Mouse (Mus musculus) heart, postnatal 0 days (tissue): ENCODE measurements around the gene Cd72. TPM values are rescaled to one million over a fixed set of nuclear protein-coding genes. Genes with fewer than 3 reads are reported as not detected.
A peak's percentile ranks its signal among the peaks of the same experiment; 100 is the strongest.

Experiments used
- ATAC-seq: fragments of 200-750 bp; cut with Nextera tagmentation; 2 replicates; pipeline ENCODE4 v1.8.0; 2017; ENCODE audit warnings: low read depth, moderate number of reproducible peaks, moderate library complexity; ENCODE audit not compliant: insufficient read depth
- DNase-seq: peaks from one replicate; pipeline ENCODE4 v3.0.0-alpha.2; 2016; ENCODE audit warnings: low spot score
- H3K27ac ChIP-seq: fragments of 300-500 bp; sonication (generic); 2 replicates; pipeline ENCODE4 v1.5.1; 2014; ENCODE audit warnings: low read depth, mild to moderate bottlenecking
- H3K27me3 ChIP-seq: fragments of 300-500 bp; sonication (generic); 2 replicates; pipeline ENCODE4 v1.6.1; 2014; ENCODE audit warnings: low read length, mixed read lengths; ENCODE audit not compliant: control insufficient read depth, insufficient read depth
- H3K36me3 ChIP-seq: fragments of 300-500 bp; sonication (generic); replicated peaks from 2 replicates; pipeline ENCODE4 v1.6.1; 2014; ENCODE audit warnings: low read length, mixed read lengths; ENCODE audit not compliant: control insufficient read depth, insufficient read depth
- H3K4me1 ChIP-seq: fragments of 300-500 bp; sonication (generic); 2 replicates; pipeline ENCODE4 v1.6.1; 2014; ENCODE audit warnings: antibody characterized with exemption; ENCODE audit not compliant: control insufficient read depth, insufficient read depth
- H3K4me2 ChIP-seq: fragments of 300-500 bp; sonication (generic); 2 replicates; pipeline ENCODE4 v1.6.1; 2014; ENCODE audit warnings: low read depth, mild to moderate bottlenecking, low read length, moderate library complexity
- H3K4me3 ChIP-seq: fragments of 300-500 bp; sonication (generic); 2 replicates; pipeline ENCODE4 v1.5.1; 2014; ENCODE audit warnings: low read depth, low read length
- H3K9ac ChIP-seq: fragments of 300-500 bp; sonication (generic); replicated peaks from 2 replicates; pipeline ENCODE4 v1.6.1; 2014; ENCODE audit warnings: low read depth, low read length, mixed read lengths
- H3K9me3 ChIP-seq: fragments of 300-500 bp; sonication (generic); replicated peaks from 2 replicates; pipeline ENCODE4 v1.6.1; 2016; ENCODE audit warnings: low read length; ENCODE audit not compliant: control insufficient read depth
- CTCF ChIP-seq: IDR thresholded peaks from 2 replicates; pipeline ENCODE4 v1.5.1; 2016; ENCODE audit warnings: antibody characterized with exemption, control low read depth, low read depth
- EP300 ChIP-seq: IDR thresholded peaks from 2 replicates; pipeline ENCODE4 v1.6.1; 2016; ENCODE audit warnings: antibody characterized with exemption, low read depth
- WGBS: fragments of 180-500 bp; shearing (Covaris S2); extraction: QIAGEN DNeasy Blood & Tissue Kit; methylation state at CpG from one replicate; pipeline ENCODE4 v1.1.7; 2014; 5-methylcytosine and 5-hydroxymethylcytosine counted together
- polyA plus RNA-seq: library from polyadenylated mRNA; unstranded; fragments of >200 nt; fragmentation: Nextera tagmentation; extraction: Ambion mirVana; gene quantifications from 2 replicates; pipeline ENCODE4 v1.2.1, GENCODE M21; 2015
- total RNA-seq: library from RNA; depleted of rRNA; stranded (reverse); fragments of >200 nt; gene quantifications from 2 replicates; pipeline ENCODE4 v1.2.3, GENCODE M21; 2014; ENCODE audit warnings: low replicate concordance

Gene Cd72
- total and polyA plus RNA-seq, 2 experiments from 2014 or later: 0.08 to 3.4 TPM

GRCm38 (mm10) chr4:43447251-43447650 lies 7.2 kb downstream of the Cd72 start:
- Histone ChIP-seq H3K4me3 (no peak overlapping the region), H3K4me2 (no peak overlapping the region), H3K4me1 (peaks cover 11% of the 10 kb centered on the region; the same call in 1 of the 2 replicates), H3K36me3 (peaks cover 37% of the 10 kb centered on the region), H3K9ac (no peak overlapping the region), H3K9me3 (no peaks in the 10 kb centered on the region), H3K27ac (no peak overlapping the region), H3K27me3 (peaks cover 12% of the 10 kb centered on the region; the same call in 1 of the 2 replicates)
- WGBS: 87% methylated on average over 13 of the region's 13 CpGs
- TF ChIP-seq EP300 (no peak), CTCF (no peak)
- DNase-seq (no peak), ATAC-seq (no peak)

GRCm38 (mm10) chr4:43443511-43443910 lies 10.9 kb downstream of the Cd72 start:
- Histone ChIP-seq H3K9me3 (no peaks in the 10 kb centered on the region), H3K4me3 (peak overlapping the region; percentile 92), H3K9ac (peak overlapping the region; percentile 98), H3K4me2 (peak overlapping the region; percentile 99), H3K27ac (peak overlapping the region; percentile 97), H3K27me3 (no peaks in the 10 kb centered on the region), H3K36me3 (peaks cover 37% of the 10 kb centered on the region), H3K4me1 (0 out of 2 replicates have a peak, but pooled peaks cover 8% of the 10 kb centered on the region)
- TF ChIP-seq EP300 (no peak), CTCF (no peak)
- DNase-seq (no peak), ATAC-seq (peak; percentile 4; the same call in 1 of the 2 replicates)
- WGBS: 3% methylated on average over 27 of the region's 28 CpGs

- H3K27ac ChIP-seq: peak overlapping the region; percentile 97
- peak overlapping the region; percentile 99 for H3K4me2 ChIP-seq
- H3K27me3 ChIP-seq: no peaks in the 10 kb centered on the region
- H3K36me3 ChIP-seq: peaks cover 29% of the 10 kb centered on the region
- H3K4me1 ChIP-seq: 0 out of 2 replicates have a peak, but pooled peaks cover 8% of the 10 kb centered on the region
- H3K9me3 ChIP-seq: no peaks in the 10 kb centered on the region
- peak; percentile 82 for DNase-seq
- peak overlapping the region; percentile 98 for H3K9ac ChIP-seq
- WGBS: under 1% methylated on average over 67 of the region's 88 CpGs
- TF ChIP-seq EP300: no peak
- TF ChIP-seq CTCF: no peak
- H3K4me3 ChIP-seq: peak overlapping the region; percentile 92
- peak; percentile 64 for ATAC-seq
Observed at GRCm38 (mm10) chr4:43442456-43443361, 11.7 kb downstream of the Cd72 start.

- Histone ChIP-seq H3K4me3 (peak overlapping the region; percentile 92), H3K27ac (peak overlapping the region; percentile 97), H3K4me1 (0 out of 2 replicates have a peak, but pooled peaks cover 8% of the 10 kb centered on the region), H3K27me3 (no peaks in the 10 kb centered on the region), H3K4me2 (peak overlapping the region; percentile 99), H3K9ac (peak overlapping the region; percentile 98), H3K9me3 (no peaks in the 10 kb centered on the region), H3K36me3 (peaks cover 22% of the 10 kb centered on the region)
- peak; percentile 96 for ATAC-seq
- DNase-seq: peak; percentile 99
- TF ChIP-seq CTCF (peak; percentile 99), EP300 (no peak)
- under 1% methylated on average over 33 of the region's 33 CpGs for WGBS
Observed at GRCm38 (mm10) chr4:43442044-43442443, 12.4 kb downstream of the Cd72 start.

GRCm38 (mm10) chr4:43441639-43442038 lies 12.8 kb downstream of the Cd72 start, which contains the start of gene Tesk1:
TSS of gene Tesk1 (plus strand) at chr4:43441939.
- H3K9ac ChIP-seq: peak within 1 kb of the TSS; percentile 98
- peaks cover 18% of the 10 kb centered on the region for H3K36me3 ChIP-seq
- no peaks in the 10 kb centered on the region for H3K27me3 ChIP-seq
- H3K27ac ChIP-seq: peak within 1 kb of the TSS; percentile 97
- 0 out of 2 replicates have a peak, but pooled peaks cover 8% of the 10 kb centered on the region for H3K4me1 ChIP-seq
- ATAC-seq (no peak), DNase-seq (no peak)
- peak within 1 kb of the TSS; percentile 92 for H3K4me3 ChIP-seq
- H3K4me2 ChIP-seq: peak within 1 kb of the TSS; percentile 99
- TF ChIP-seq CTCF (no peak), EP300 (no peak)
- H3K9me3 ChIP-seq: no peaks in the 10 kb centered on the region
- 25% methylated on average over 4 of the region's 4 CpGs for WGBS
